Mouse (Mus musculus): ENCODE results near the gene Tgds. TPM values are rescaled to one million over a fixed set of nuclear protein-coding genes. Genes with fewer than 3 reads are reported as not detected.
A peak's percentile ranks its signal among the peaks of the same experiment; 100 is the strongest.

Gene Tgds
- total RNA-seq, 1 experiment from 2014 or later: 14.5 TPM

DNA sequence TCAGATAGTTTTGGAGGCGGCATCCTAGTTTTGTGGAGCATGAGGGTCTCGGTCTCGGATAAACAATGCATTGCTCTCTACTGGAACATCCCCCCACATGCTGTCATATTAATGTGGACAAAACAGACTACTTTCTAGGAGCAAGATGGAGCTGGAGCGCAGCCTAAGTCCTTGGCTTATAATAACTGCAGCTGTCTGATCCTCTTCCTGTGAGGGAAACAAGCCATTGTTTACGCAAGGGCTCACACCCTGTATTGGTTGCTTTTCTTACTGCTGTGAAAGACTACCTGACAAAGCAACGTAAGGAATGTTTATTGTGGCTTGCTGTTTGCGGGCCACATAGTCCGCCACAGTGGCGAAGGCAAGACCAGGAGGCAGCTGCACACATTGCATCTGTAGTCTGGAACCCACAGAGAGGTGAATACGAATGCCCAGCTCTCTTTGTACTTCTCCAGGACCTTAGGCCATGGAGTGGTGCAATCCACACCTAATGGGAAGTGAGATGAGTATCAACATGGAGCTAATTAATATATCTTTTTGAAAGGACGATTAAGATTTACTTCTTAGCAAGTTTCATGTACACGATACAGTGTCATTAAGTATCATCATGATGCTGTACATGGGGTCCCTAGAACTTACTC, 63.0 kb downstream of the Tgds start:
- peak; percentile 39; the same call in 1 of the 2 replicates for ATAC-seq (replicated peaks; ENCODE audit: low read depth, poor library complexity, severe bottlenecking)

Other genes starting within 250 kb of the Tgds start
- gene Dct, start 80.5 kb downstream of the Tgds start, total RNA-seq (2017): 0.27 TPM in 1 of 2 replicates, not detected in the other
- 6.5 and 11.1 TPM in 2 replicates for gene Gpr180, start 4.4 kb upstream of the Tgds start, total RNA-seq (2017)
- gene Sox21, start 104.3 kb upstream of the Tgds start, total RNA-seq (2017): not detected in 2 replicates
- gene Gm9376, start 134.2 kb upstream of the Tgds start, total RNA-seq (2017): not detected in 2 replicates